Mouse (Mus musculus) kidney, adult 2 months (tissue): ENCODE measurements around the gene Lmtk2.

Experiments used
- CTCF ChIP-seq: fragments of 200-500 bp; conservative IDR thresholded peaks from 2 replicates; pipeline ENCODE4 v1.5.1; 2011; ENCODE audit warnings: low read depth, mild to moderate bottlenecking, control low read depth, low read length, moderate library complexity, mixed read lengths; ENCODE audit not compliant: insufficient read depth, insufficient read length
- POLR2A ChIP-seq: fragments of 200-500 bp; IDR thresholded peaks from one replicate; pipeline ENCODE4 v1.6.1; 2011; ENCODE audit warnings: low read depth, low read length, control low read depth

DNA sequence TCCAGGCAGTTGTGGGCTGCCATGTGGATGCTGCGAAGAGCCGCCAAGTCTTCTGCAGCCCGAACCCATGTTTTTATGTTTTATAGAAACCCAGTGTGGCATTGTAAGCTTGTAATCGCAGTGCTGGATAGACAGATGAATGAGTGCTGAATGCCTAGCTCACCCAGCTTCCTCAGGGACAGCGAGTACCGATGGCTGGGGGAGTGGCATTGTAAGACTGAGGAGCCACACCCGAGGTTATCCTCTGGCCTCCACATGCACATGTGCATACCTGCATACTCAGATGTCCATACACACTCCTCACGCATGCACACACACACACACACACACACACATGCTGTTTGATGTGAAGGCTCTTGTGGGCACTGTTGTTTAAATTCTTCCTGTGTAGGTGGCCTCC, 58.9 kb downstream of the Lmtk2 start:
- TF ChIP-seq POLR2A, result no peak
- TF ChIP-seq CTCF, result no peak
